Mouse (Mus musculus): ENCODE measurements around the gene Capn11. TPM values are rescaled to one million over a fixed set of nuclear protein-coding genes. Genes with fewer than 3 reads are reported as not detected.

Gene Capn11
- polyA plus RNA-seq, 1 experiment from 2014 or later: 0.84 TPM

DNA sequence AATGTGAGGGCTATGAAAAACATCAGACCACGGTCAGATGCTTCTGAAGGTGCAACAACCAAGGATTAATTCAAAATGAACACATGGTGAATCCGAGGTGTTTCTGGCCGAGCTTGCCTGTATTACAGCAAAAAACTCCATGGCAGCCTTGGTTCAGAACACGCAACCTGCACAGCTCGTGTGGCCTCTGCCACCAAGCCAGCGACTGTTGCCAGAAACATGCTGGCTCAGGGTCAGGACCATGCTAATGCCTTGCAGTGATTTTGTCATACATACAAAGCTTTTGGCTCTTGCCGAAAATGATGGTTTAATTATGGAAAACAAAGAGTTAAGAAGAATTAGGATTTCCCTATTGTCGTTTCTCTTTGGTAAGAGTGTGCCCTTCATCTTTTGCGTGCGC lies 8.9 kb upstream of the Capn11 start:
- H3K27me3 ChIP-seq (ENCODE audit: control insufficient read depth, insufficient read depth, low read length): no peaks in the 10 kb centered on the region
- WGBS: 90% methylated on average over 10 of the region's 10 CpGs
- no peak overlapping the region for H3K27ac ChIP-seq (ENCODE audit: low read length)
- no peak overlapping the region for H3K9ac ChIP-seq (ENCODE audit: low read length)
- H3K36me3 ChIP-seq (ENCODE audit: control insufficient read depth, insufficient read depth): peaks cover 22% of the 10 kb centered on the region
- H3K4me3 ChIP-seq (ENCODE audit: low read length): no peak overlapping the region
- H3K9me3 ChIP-seq (replicated peaks; ENCODE audit: control insufficient read depth, low read length): no peaks in the 10 kb centered on the region
- H3K4me1 ChIP-seq (ENCODE audit: control insufficient read depth, insufficient read depth, low read length): 0 out of 2 replicates have a peak, but pooled peaks cover 2% of the 10 kb centered on the region
- no peak overlapping the region for H3K4me2 ChIP-seq (ENCODE audit: low read depth, low read length)
- no peak for ATAC-seq (replicated peaks; ENCODE audit: extremely low read depth, insufficient read depth, low FRiP score)

DNA sequence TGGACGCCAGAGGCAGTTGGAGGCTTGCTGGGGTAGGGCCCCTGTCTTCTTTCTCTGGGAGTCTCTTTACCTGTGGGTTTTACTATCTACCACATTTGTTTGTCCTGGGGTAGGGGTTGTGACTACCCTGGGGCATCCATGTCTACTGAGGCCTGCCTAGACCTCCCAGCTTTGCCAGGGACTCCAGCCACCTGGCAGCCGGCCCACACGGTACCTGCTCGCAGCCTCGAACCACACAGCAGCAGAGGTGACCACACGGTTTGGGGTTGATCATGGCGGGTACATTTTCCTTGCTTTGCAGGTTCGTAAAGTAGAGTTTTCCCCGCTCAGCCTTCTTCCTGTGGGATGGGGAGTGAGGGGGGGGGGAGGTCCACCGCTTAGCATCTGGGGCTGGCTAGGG lies 8.4 kb upstream of the Capn11 start:
- no peaks in the 10 kb centered on the region for H3K9me3 ChIP-seq (replicated peaks; ENCODE audit: control insufficient read depth, low read length)
- H3K36me3 ChIP-seq (ENCODE audit: control insufficient read depth, insufficient read depth): peaks cover 22% of the 10 kb centered on the region
- H3K4me1 ChIP-seq (ENCODE audit: control insufficient read depth, insufficient read depth, low read length): 0 out of 2 replicates have a peak, but pooled peaks cover 2% of the 10 kb centered on the region
- H3K27me3 ChIP-seq (ENCODE audit: control insufficient read depth, insufficient read depth, low read length): no peaks in the 10 kb centered on the region
- no peak for ATAC-seq (replicated peaks; ENCODE audit: extremely low read depth, insufficient read depth, low FRiP score)
- no peak overlapping the region for H3K4me2 ChIP-seq (ENCODE audit: low read depth, low read length)
- no peak overlapping the region for H3K9ac ChIP-seq (ENCODE audit: low read length)
- 83% methylated on average over 10 of the region's 10 CpGs for WGBS
- H3K27ac ChIP-seq (ENCODE audit: low read length): no peak overlapping the region
- H3K4me3 ChIP-seq (ENCODE audit: low read length): no peak overlapping the region

DNA sequence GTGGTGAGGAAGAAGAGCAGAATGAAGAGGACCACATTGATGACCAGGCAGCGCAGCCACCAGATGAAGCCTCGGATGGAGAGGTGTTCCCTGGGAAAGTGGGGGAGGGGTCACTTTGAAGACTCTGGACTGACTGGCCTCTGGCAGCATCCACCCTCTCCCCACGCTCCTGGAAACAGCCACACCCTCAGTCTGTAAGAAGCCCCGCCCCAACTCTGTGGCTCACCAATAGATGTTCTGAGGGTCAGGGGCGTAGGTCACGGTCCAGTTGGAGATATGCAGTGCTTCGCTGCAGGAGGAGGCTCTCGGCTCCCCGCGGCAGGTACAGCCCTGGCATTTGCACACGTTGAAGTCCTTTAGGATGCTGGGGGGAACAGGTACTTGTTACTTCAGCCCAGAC lies 7.0 kb upstream of the Capn11 start:
- Histone ChIP-seq H3K27me3 (ENCODE audit: control insufficient read depth, insufficient read depth, low read length) (no peaks in the 10 kb centered on the region), H3K4me2 (ENCODE audit: low read depth, low read length) (no peak overlapping the region), H3K9ac (ENCODE audit: low read length) (no peak overlapping the region), H3K4me3 (ENCODE audit: low read length) (no peak overlapping the region), H3K36me3 (ENCODE audit: control insufficient read depth, insufficient read depth) (peaks cover 20% of the 10 kb centered on the region), H3K4me1 (ENCODE audit: control insufficient read depth, insufficient read depth, low read length) (0 out of 2 replicates have a peak, but pooled peaks cover 2% of the 10 kb centered on the region), H3K9me3 (replicated peaks; ENCODE audit: control insufficient read depth, low read length) (no peaks in the 10 kb centered on the region), H3K27ac (ENCODE audit: low read length) (no peak overlapping the region)
- ATAC-seq (replicated peaks; ENCODE audit: extremely low read depth, insufficient read depth, low FRiP score): no peak
- WGBS: 75% methylated on average over 11 of the region's 11 CpGs

DNA sequence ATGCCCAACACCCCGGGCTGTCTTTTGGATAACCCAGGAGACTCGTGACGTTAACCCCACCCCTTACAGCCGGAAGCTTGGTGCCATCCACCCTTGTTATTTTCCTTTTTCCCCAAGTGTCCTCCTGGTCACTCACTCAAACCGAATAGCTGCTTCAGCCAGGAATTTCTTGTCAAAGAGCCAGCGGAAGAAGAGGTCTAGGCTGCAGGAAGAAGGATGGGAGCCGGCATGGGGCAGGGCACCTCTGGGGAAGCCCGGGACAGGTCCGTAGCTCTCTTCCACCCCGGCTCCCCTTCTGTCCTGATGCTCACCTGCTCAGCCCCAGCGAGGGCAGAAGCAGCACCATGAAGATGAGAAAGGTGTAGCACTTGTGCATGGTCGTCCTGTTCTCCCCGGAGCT lies 5.5 kb upstream of the Capn11 start:
- Histone ChIP-seq H3K4me3 (ENCODE audit: low read length) (no peak overlapping the region), H3K9me3 (replicated peaks; ENCODE audit: control insufficient read depth, low read length) (no peaks in the 10 kb centered on the region), H3K4me1 (ENCODE audit: control insufficient read depth, insufficient read depth, low read length) (0 out of 2 replicates have a peak, but pooled peaks cover 2% of the 10 kb centered on the region), H3K27ac (ENCODE audit: low read length) (no peak overlapping the region), H3K27me3 (ENCODE audit: control insufficient read depth, insufficient read depth, low read length) (no peaks in the 10 kb centered on the region), H3K36me3 (ENCODE audit: control insufficient read depth, insufficient read depth) (peaks cover 20% of the 10 kb centered on the region), H3K4me2 (ENCODE audit: low read depth, low read length) (no peak overlapping the region), H3K9ac (ENCODE audit: low read length) (no peak overlapping the region)
- 84% methylated on average over 13 of the region's 13 CpGs for WGBS
- no peak for ATAC-seq (replicated peaks; ENCODE audit: extremely low read depth, insufficient read depth, low FRiP score)

DNA sequence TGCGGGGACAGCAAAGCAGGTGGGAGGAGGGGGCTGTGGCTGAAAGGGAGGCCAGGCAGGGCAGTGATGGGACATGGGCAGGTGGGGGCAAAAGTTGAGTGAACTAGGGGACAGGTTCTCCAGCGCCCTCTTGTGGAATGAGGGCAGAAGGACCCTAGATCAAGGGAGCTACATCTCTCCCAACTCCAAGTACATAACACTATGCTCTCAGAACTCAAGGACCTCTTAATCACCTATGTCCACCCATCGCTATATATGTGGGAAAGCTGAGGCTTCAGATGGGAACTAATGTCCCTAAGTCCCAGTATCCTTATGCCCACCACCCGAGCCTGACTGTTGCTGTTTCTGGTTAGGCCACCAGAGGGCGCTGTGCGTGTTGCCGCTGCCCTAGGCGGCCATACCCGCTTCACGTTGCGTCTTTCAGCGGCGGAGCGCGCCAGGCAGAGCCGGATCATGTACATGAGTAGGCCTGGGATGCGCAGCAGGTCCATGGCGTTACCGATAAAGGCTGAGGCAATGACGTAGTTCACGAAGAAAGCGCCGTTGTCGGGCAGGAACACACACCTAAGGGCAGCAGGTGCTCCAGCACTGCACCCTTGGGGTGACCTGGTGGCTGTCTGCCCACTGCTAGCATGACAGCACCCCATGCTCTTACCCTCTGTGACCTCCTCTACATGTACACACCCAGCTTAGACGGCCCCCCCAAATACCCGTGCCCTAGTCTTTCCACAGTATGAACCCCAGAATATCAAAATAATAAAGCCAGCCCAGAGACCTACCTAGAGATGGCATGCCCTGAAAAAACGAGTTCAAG lies 4.2 kb upstream of the Capn11 start:
- Histone ChIP-seq H3K4me2 (ENCODE audit: low read depth, low read length) (peak overlapping the region; percentile 46), H3K27ac (ENCODE audit: low read length) (no peak overlapping the region), H3K27me3 (ENCODE audit: control insufficient read depth, insufficient read depth, low read length) (no peaks in the 10 kb centered on the region), H3K4me1 (ENCODE audit: control insufficient read depth, insufficient read depth, low read length) (0 out of 2 replicates have a peak, but pooled peaks cover 2% of the 10 kb centered on the region), H3K9me3 (replicated peaks; ENCODE audit: control insufficient read depth, low read length) (no peaks in the 10 kb centered on the region), H3K36me3 (ENCODE audit: control insufficient read depth, insufficient read depth) (peaks cover 19% of the 10 kb centered on the region), H3K4me3 (ENCODE audit: low read length) (no peak overlapping the region), H3K9ac (ENCODE audit: low read length) (peak overlapping the region; percentile 42; the same call in 1 of the 2 replicates)
- WGBS: 24% methylated on average over 27 of the region's 27 CpGs
- peak; percentile 37; the same call in 1 of the 2 replicates for ATAC-seq (replicated peaks; ENCODE audit: extremely low read depth, insufficient read depth, low FRiP score)

DNA sequence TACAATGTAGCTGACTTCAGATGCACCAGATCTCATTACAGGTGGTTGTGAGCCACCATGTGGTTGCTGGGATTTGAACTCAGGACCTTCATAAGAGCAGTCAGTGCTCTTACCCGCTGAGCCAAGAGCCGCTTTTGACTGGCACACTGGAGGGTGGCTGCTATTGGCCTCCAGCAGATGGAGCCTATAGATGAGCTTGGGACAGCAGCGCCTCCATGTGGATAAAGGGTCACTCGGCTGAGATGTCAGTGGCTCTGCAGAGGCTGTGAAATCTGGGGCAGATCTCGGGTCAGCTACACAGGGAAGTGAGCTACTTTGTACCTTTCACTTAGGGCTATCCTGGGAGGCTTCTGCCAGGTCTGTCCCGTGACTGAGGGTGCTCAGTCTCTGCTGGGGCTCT lies 3.3 kb downstream of the Capn11 start:
- H3K9me3 ChIP-seq (replicated peaks; ENCODE audit: control insufficient read depth, low read length): no peaks in the 10 kb centered on the region
- 0 out of 2 replicates have a peak, but pooled peaks cover 1% of the 10 kb centered on the region for H3K36me3 ChIP-seq (ENCODE audit: control insufficient read depth, insufficient read depth)
- H3K27me3 ChIP-seq (ENCODE audit: control insufficient read depth, insufficient read depth, low read length): no peaks in the 10 kb centered on the region
- no peak overlapping the region for H3K9ac ChIP-seq (ENCODE audit: low read length)
- H3K27ac ChIP-seq (ENCODE audit: low read length): no peak overlapping the region
- WGBS: 20% methylated on average over 6 of the region's 6 CpGs
- no peak for ATAC-seq (replicated peaks; ENCODE audit: extremely low read depth, insufficient read depth, low FRiP score)
- H3K4me2 ChIP-seq (ENCODE audit: low read depth, low read length): no peak overlapping the region
- H3K4me1 ChIP-seq (ENCODE audit: control insufficient read depth, insufficient read depth, low read length): no peaks in the 10 kb centered on the region
- H3K4me3 ChIP-seq (ENCODE audit: low read length): no peak overlapping the region

DNA sequence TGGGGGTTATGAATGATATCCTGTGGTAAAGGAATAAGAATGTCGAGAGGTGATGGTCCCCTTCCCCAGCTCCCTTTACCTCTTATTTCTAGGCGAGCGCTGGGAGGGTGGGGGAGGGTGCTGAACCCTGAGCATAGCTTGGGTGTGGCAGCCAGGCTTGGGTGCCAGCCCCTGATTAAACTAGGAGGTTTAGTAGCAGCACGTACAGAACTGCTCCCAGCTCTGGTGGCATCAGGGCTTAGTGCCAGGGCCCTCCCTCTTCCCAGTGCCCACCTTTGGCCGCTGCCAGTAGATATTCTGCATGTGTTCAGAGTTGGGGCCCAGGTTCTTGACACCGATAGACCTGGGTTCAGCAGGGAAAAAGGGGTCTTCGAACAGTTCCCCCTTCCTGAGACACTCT lies 5.9 kb downstream of the Capn11 start:
- 63% methylated on average over 7 of the region's 7 CpGs for WGBS
- no peak for ATAC-seq (replicated peaks; ENCODE audit: extremely low read depth, insufficient read depth, low FRiP score)

DNA sequence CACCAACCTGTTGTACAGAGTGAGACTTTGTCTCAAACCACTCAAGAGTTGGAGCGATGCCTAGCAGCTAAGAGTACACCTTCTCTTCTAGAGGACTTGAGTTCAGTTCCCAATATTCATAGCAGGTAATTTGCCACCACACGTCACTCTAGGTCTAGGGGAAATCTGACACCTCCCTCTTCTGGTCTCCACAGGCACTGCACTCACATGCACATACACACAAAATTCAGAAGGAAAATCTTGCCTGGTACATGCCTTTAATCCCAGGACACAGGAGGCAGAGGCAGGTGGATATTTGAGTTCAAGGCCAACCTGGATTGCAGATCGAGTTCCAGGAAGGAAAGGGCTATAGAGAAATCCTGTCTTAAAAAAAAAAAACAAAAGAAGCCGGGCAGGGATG lies 14.9 kb downstream of the Capn11 start:
- ATAC-seq (replicated peaks; ENCODE audit: extremely low read depth, insufficient read depth, low FRiP score): no peak
- Histone ChIP-seq H3K4me1 (ENCODE audit: control insufficient read depth, insufficient read depth, low read length) (peaks cover 2% of the 10 kb centered on the region; the same call in 1 of the 2 replicates), H3K4me2 (ENCODE audit: low read depth, low read length) (no peak overlapping the region), H3K36me3 (ENCODE audit: control insufficient read depth, insufficient read depth) (no peaks in the 10 kb centered on the region), H3K9ac (ENCODE audit: low read length) (no peak overlapping the region), H3K4me3 (ENCODE audit: low read length) (no peak overlapping the region), H3K9me3 (replicated peaks; ENCODE audit: control insufficient read depth, low read length) (no peaks in the 10 kb centered on the region; the same call in 1 of the 2 replicates), H3K27me3 (ENCODE audit: control insufficient read depth, insufficient read depth, low read length) (no peaks in the 10 kb centered on the region), H3K27ac (ENCODE audit: low read length) (no peak overlapping the region)
- 87% methylated on average over 4 of the region's 4 CpGs for WGBS

More for the DNA sequence above, 5.9 kb downstream of the Capn11 start:
- Histone ChIP-seq H3K4me3 (ENCODE audit: low read length) (no peak overlapping the region), H3K9ac (ENCODE audit: low read length) (no peak overlapping the region), H3K4me2 (ENCODE audit: low read depth, low read length) (no peak overlapping the region), H3K36me3 (ENCODE audit: control insufficient read depth, insufficient read depth) (no peaks in the 10 kb centered on the region), H3K4me1 (ENCODE audit: control insufficient read depth, insufficient read depth, low read length) (no peaks in the 10 kb centered on the region), H3K27me3 (ENCODE audit: control insufficient read depth, insufficient read depth, low read length) (no peaks in the 10 kb centered on the region), H3K27ac (ENCODE audit: low read length) (no peak overlapping the region), H3K9me3 (replicated peaks; ENCODE audit: control insufficient read depth, low read length) (no peaks in the 10 kb centered on the region)

DNA sequence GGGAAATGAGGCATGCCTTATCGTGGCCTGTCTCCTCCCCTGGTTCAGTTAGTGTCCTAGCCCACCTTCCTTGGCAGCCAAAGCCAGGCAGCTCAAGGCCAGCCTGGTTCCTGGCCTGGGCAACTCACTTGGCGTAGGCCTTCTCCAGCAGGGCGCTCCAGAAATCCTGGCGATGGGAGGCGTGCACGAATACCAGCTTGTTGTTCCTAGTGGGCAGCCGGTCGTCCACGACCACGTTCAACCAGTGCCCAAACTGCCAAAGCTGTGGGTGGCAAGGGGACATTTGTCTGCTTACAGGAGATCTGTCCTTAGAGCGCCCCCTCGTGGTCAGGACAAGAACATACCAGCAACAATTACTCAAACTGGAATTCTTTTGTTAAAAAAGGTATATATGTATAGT lies 16.4 kb downstream of the Capn11 start:
- Histone ChIP-seq H3K27ac (ENCODE audit: low read length) (no peak overlapping the region), H3K9ac (ENCODE audit: low read length) (no peak overlapping the region), H3K4me3 (ENCODE audit: low read length) (no peak overlapping the region), H3K4me1 (ENCODE audit: control insufficient read depth, insufficient read depth, low read length) (peaks cover 2% of the 10 kb centered on the region; the same call in 1 of the 2 replicates), H3K9me3 (replicated peaks; ENCODE audit: control insufficient read depth, low read length) (no peaks in the 10 kb centered on the region; the same call in 1 of the 2 replicates), H3K27me3 (ENCODE audit: control insufficient read depth, insufficient read depth, low read length) (no peaks in the 10 kb centered on the region), H3K36me3 (ENCODE audit: control insufficient read depth, insufficient read depth) (no peaks in the 10 kb centered on the region), H3K4me2 (ENCODE audit: low read depth, low read length) (no peak overlapping the region)
- 24% methylated on average over 12 of the region's 12 CpGs for WGBS
- ATAC-seq (replicated peaks; ENCODE audit: extremely low read depth, insufficient read depth, low FRiP score): no peak

All from heart, embryonic 16.5 days (tissue).